Mouse (Mus musculus) frontal cortex, postnatal 25 days (tissue): ENCODE data around the gene Tagln3.

ENCODE experiments used
- DNase-seq, 2 experiments: peaks; one replicate each; pipeline ENCODE4 v3.0.0; 2022; ENCODE audit warnings: low spot score in 2 of 2

Tagln3 gene

GRCm38 (mm10) chr16:45724061-45724741 lies at the start of gene Tagln3:
TSS of gene Tagln3 (minus strand) at chr16:45724608.
- DNase-seq: peak; percentile 59 to 60

GRCm38 (mm10) chr16:45770914-45771313 lies 46.5 kb upstream of the Tagln3 start:
- no peak for DNase-seq

GRCm38 (mm10) chr16:45767853-45768640 lies 43.6 kb upstream of the Tagln3 start:
- no peak for DNase-seq

GRCm38 (mm10) chr16:45767434-45767833 lies 43.0 kb upstream of the Tagln3 start:
- DNase-seq: no peak

GRCm38 (mm10) chr16:45765801-45766494 lies 41.5 kb upstream of the Tagln3 start:
- DNase-seq: no peak

- DNase-seq: no peak
Measured at GRCm38 (mm10) chr16:45765102-45765501, 40.7 kb upstream of the Tagln3 start.

GRCm38 (mm10) chr16:45762859-45763505 lies 38.6 kb upstream of the Tagln3 start:
- no peak for DNase-seq

- DNase-seq: no peak
Measured at GRCm38 (mm10) chr16:45761425-45761824, 37.0 kb upstream of the Tagln3 start.

- no peak for DNase-seq
Measured at GRCm38 (mm10) chr16:45758726-45759269, 34.4 kb upstream of the Tagln3 start.

- no peak for DNase-seq
Measured at GRCm38 (mm10) chr16:45757421-45758078, 33.1 kb upstream of the Tagln3 start.

GRCm38 (mm10) chr16:45756855-45757254 lies 32.4 kb upstream of the Tagln3 start:
- no peak for DNase-seq

GRCm38 (mm10) chr16:45743591-45744144 lies 19.3 kb upstream of the Tagln3 start:
- no peak for DNase-seq

- DNase-seq: peak; percentile 95 to 96
Measured at GRCm38 (mm10) chr16:45742615-45743476, 18.4 kb upstream of the Tagln3 start, which contains the start of gene Abhd10. TSS of gene Abhd10 (minus strand) at chr16:45742955.

- DNase-seq: no peak
Measured at GRCm38 (mm10) chr16:45737880-45738279, 13.5 kb upstream of the Tagln3 start.

GRCm38 (mm10) chr16:45736724-45737123 lies 12.3 kb upstream of the Tagln3 start:
- no peak for DNase-seq

GRCm38 (mm10) chr16:45729163-45729562 lies 4.8 kb upstream of the Tagln3 start:
- DNase-seq: no peak

GRCm38 (mm10) chr16:45724742-45725102 lies 314 bp upstream of the Tagln3 start:
- DNase-seq: peak in 1 of 2 experiments; percentile 36

- DNase-seq: peak in 1 of 2 experiments; percentile 33
Measured at GRCm38 (mm10) chr16:45723172-45723901, 1.1 kb downstream of the Tagln3 start.

- DNase-seq: peak in 1 of 2 experiments; percentile 27
Measured at GRCm38 (mm10) chr16:45722460-45722951, 1.9 kb downstream of the Tagln3 start.
